In the genomic region with DNA sequence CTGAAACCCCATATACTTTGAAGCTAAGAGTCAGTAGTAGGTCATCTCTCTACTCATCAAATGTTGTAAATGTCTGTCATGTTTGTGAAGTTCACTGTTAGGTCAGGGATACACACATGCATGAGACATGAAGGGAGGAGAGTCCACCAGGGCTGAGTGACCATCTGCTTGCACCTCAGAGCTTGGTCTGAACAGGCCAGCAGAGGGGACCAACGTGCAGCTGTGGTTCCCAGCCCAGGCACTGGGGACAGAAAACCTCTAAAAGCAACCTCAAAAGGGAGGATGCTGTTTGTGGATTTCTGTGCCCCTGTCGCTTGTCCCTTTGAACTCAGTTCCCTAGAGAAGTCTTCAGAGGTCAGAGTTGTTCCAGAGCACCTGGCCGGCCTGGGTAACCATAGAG, we compare ENCODE assay signal across 10 mouse cellular contexts. TPM values are rescaled to one million over a fixed set of nuclear protein-coding genes. Genes with fewer than 3 reads are reported as not detected.
DNase-seq lines count a peak whose midpoint lies in the region; ATAC-seq and TF ChIP-seq lines count a peak whose summit lies in the region.
"Had no signal": no experiment of that assay in that cellular context is flagged by ENCODE, and none has a peak within 500 bp of the region (broad histone marks: within the 10 kb centered on the region; RNA-seq: fewer than 3 reads in every experiment).

No protein-coding gene starts in this region.

- H3K9ac ChIP-seq in kidney, embryonic 14.5 days (ENCODE audit: low read depth, low read length): no peak overlapping the region
- H3K9ac ChIP-seq in CH12.LX (ENCODE audit: insufficient read depth, low read depth): no peak overlapping the region
- H3K9ac ChIP-seq in forebrain, embryonic 12.5 days: peak overlapping the region; percentile 17; the same call in 1 of the 2 replicates
- H3K9ac ChIP-seq in liver, embryonic 14.5 days (replicated peaks): no peak overlapping the region

- peaks cover 8% of the 10 kb centered on the region; the same call in 1 of the 2 replicates for H3K4me1 ChIP-seq in kidney, embryonic 14.5 days (ENCODE audit: control insufficient read depth, insufficient read depth, low read length)
- H3K4me1 ChIP-seq in CH12.LX (ENCODE audit: control insufficient read depth in 1 of 2, insufficient read depth in 2 of 2): peaks cover 4 to 30% of the 10 kb centered on the region in 2 experiments; a peak in 3 of 4 replicates
- peaks cover 31% of the 10 kb centered on the region for H3K4me1 ChIP-seq in forebrain, embryonic 12.5 days
- H3K4me1 ChIP-seq in liver, embryonic 14.5 days (replicated peaks; ENCODE audit: control insufficient read depth in 2 of 2, insufficient read depth in 2 of 2, low read length in 1 of 2): peaks cover 4 to 10% of the 10 kb centered on the region in 2 experiments; a peak in 3 of 4 replicates

- peak in 1 of 2 experiments; percentile 35; a peak in 1 of 4 replicates for TF ChIP-seq CTCF in CH12.LX (conservative IDR thresholded peaks at IDR 0.05 in 1 of 2, IDR thresholded peaks at IDR 0.05 in 1 of 2; ENCODE audit: low read depth in 2 of 2, low read length in 2 of 2)
- TF ChIP-seq CTCF in liver, embryonic 14.5 days (IDR thresholded peaks at IDR 0.05; ENCODE audit: low read depth): peak; percentile 51; the same call in 1 of the 2 replicates

- peak; percentile 26 for TF ChIP-seq RAD21 in CH12.LX (IDR thresholded peaks at IDR 0.05; ENCODE audit: low read depth, low read length)

- no peak overlapping the region for H3K4me3 ChIP-seq in kidney, embryonic 14.5 days (ENCODE audit: low read length)
- H3K4me3 ChIP-seq in CH12.LX (replicated peaks in 1 of 3; ENCODE audit: low read depth in 2 of 3, low read length in 2 of 3, poor library complexity in 1 of 3): no peak overlapping the region
- H3K4me3 ChIP-seq in forebrain, embryonic 12.5 days (replicated peaks): no peak overlapping the region
- no peak overlapping the region for H3K4me3 ChIP-seq in liver, embryonic 14.5 days (ENCODE audit: insufficient read depth in 1 of 2, low read depth in 2 of 2, low read length in 2 of 2)

- in situ Hi-C loops in CH12.LX (cut with MboI; ENCODE audit: low pct_ligation_motif_present, low pct_unique_long_range_greater_than_20kb, low sequenced_read_pairs): loop anchor here (25.0 kb wide), 1 partner anchor 858 kb away; the partner anchor contains the start of genes Fbxo31 and Map1lc3b

- H3K27ac ChIP-seq in kidney, embryonic 14.5 days (ENCODE audit: low read depth, low read length): 0 out of 2 replicates have a peak overlapping the region, but pooled peaks have one; percentile 11
- H3K27ac ChIP-seq in CH12.LX (ENCODE audit: insufficient read depth, low read depth): no peak overlapping the region
- H3K27ac ChIP-seq in forebrain, embryonic 12.5 days: peak overlapping the region; percentile 99; the same call in 1 of the 2 replicates
- H3K27ac ChIP-seq in liver, embryonic 14.5 days: no peak overlapping the region

- TF ChIP-seq EP300 in CH12.LX (IDR thresholded peaks at IDR 0.05; ENCODE audit: low read length): no peak
- no peak for TF ChIP-seq EP300 in liver, embryonic 14.5 days (IDR thresholded peaks at IDR 0.05; ENCODE audit: low read depth)

- DNase-seq in kidney, postnatal 14 days: no peak
- DNase-seq in CH12.LX (ENCODE audit: extremely low read depth): no peak
- DNase-seq in liver, embryonic 14.5 days (ENCODE audit: low read depth in 3 of 3, low spot score in 3 of 3): no peak
- no peak for DNase-seq in urinary bladder, postnatal 36 days (ENCODE audit: low spot score in 2 of 2)
- no peak for DNase-seq in c-Kit-positive CD71-positive TER-119-positive erythroid progenitor cells, embryonic 14.5 days (ENCODE audit: low spot score)
- no peak for DNase-seq in frontal cortex, postnatal 36 days (ENCODE audit: low spot score in 2 of 2)

- TF ChIP-seq POLR2A in CH12.LX (IDR thresholded peaks at IDR 0.05; ENCODE audit: low read depth, low read length): no peak

- H3K9me3 ChIP-seq in kidney, embryonic 14.5 days (ENCODE audit: control insufficient read depth, low read length): no peaks in the 10 kb centered on the region
- no peaks in the 10 kb centered on the region for H3K9me3 ChIP-seq in CH12.LX (replicated peaks; ENCODE audit: low read length)
- H3K9me3 ChIP-seq in forebrain, embryonic 12.5 days: no peaks in the 10 kb centered on the region
- no peaks in the 10 kb centered on the region for H3K9me3 ChIP-seq in liver, embryonic 14.5 days (ENCODE audit: control insufficient read depth, low read length)

- no peak for ATAC-seq in kidney, embryonic 14.5 days (ENCODE audit: low FRiP score, low TSS enrichment)
- ATAC-seq in forebrain, embryonic 12.5 days (ENCODE audit: low FRiP score): no peak
- ATAC-seq in liver, embryonic 14.5 days (ENCODE audit: insufficient read depth): no peak

- 62% methylated on average over 3 of the region's 3 CpGs for WGBS in kidney, embryonic 14.5 days
- 80% methylated on average over 3 of the region's 3 CpGs for WGBS in forebrain, embryonic 12.5 days
- 53% methylated on average over 3 of the region's 3 CpGs for WGBS in liver, embryonic 14.5 days (ENCODE audit: insufficient replicate concordance)

- no peaks in the 10 kb centered on the region for H3K79me2 ChIP-seq in CH12.LX (replicated peaks; ENCODE audit: control insufficient read depth, extremely low read depth, insufficient read depth, poor library complexity, severe bottlenecking)

- H3K4me2 ChIP-seq in kidney, embryonic 14.5 days (replicated peaks; ENCODE audit: low read depth, low read length): no peak overlapping the region
- 0 out of 2 replicates have a peak overlapping the region, but pooled peaks have one; percentile 69 for H3K4me2 ChIP-seq in CH12.LX (ENCODE audit: insufficient read depth, low read depth, poor library complexity, severe bottlenecking)
- H3K4me2 ChIP-seq in forebrain, embryonic 12.5 days: peak overlapping the region; percentile 68
- peak overlapping the region; percentile 86 for H3K4me2 ChIP-seq in liver, embryonic 14.5 days (ENCODE audit: low read depth)

- dilution Hi-C loops in CH12.LX (cut with MboI; ENCODE audit: extremely low pct_ligation_motif_present, extremely low pct_unique_long_range_greater_than_20kb, low sequenced_read_pairs): no loop called here

- H3K27me3 ChIP-seq in kidney, embryonic 14.5 days (ENCODE audit: control insufficient read depth, insufficient read depth, low read length): no peaks in the 10 kb centered on the region
- H3K27me3 ChIP-seq in CH12.LX (replicated peaks): no peaks in the 10 kb centered on the region
- 0 out of 2 replicates have a peak, but pooled peaks cover 11% of the 10 kb centered on the region for H3K27me3 ChIP-seq in forebrain, embryonic 12.5 days
- no peaks in the 10 kb centered on the region for H3K27me3 ChIP-seq in liver, embryonic 14.5 days (ENCODE audit: control insufficient read depth, insufficient read depth, low read length)

- H3K36me3 ChIP-seq in kidney, embryonic 14.5 days (ENCODE audit: control insufficient read depth, insufficient read depth, low read length): no peaks in the 10 kb centered on the region
- peaks cover 0 to 14% of the 10 kb centered on the region in 2 experiments for H3K36me3 ChIP-seq in CH12.LX (replicated peaks in 1 of 2; ENCODE audit: control insufficient read depth in 1 of 2, insufficient read depth in 1 of 2, low read length in 1 of 2)
- no peaks in the 10 kb centered on the region for H3K36me3 ChIP-seq in forebrain, embryonic 12.5 days (replicated peaks)
- no peaks in the 10 kb centered on the region for H3K36me3 ChIP-seq in liver, embryonic 14.5 days (replicated peaks; ENCODE audit: control insufficient read depth, insufficient read depth, low read depth)

RNA-seq across cellular contexts. Expression of gene Mvd, which starts 2.0 kb away (rescaled TPM):
- 23.2 and 36.1 TPM in 2 replicates for polyA plus RNA-seq in kidney, embryonic 14.5 days (2014; fragmentation: Nextera tagmentation; extraction: Ambion mirVana)
- total RNA-seq in CH12.LX (2012; rRNA removed) (42.5 and 54.0 TPM in 2 replicates), CH12.LX (2014; rRNA removed) (56.2 and 80.3 TPM in 2 replicates)
- 47.3 and 50.3 TPM in 2 replicates for polyA plus RNA-seq in CH12.LX (2012; ENCODE audit: insufficient read length, low read depth)
- 39.3 and 42.6 TPM in 2 replicates for polyA plus RNA-seq in forebrain, embryonic 12.5 days (2016; fragmentation: Nextera tagmentation; extraction: Ambion mirVana)
- 21.6 and 23.3 TPM in 2 replicates for polyA plus RNA-seq in liver, embryonic 14.5 days (2012; rRNA removed)
- polyA plus RNA-seq in liver, embryonic 14.5 days (2014; fragmentation: Nextera tagmentation; extraction: Ambion mirVana): 15.3 and 17.2 TPM in 2 replicates

RNA-seq across cellular contexts. Expression of gene Cyba, which starts 12.5 kb away (rescaled TPM):
- 186 and 216 TPM in 2 replicates for polyA plus RNA-seq in kidney, embryonic 14.5 days (2014; fragmentation: Nextera tagmentation; extraction: Ambion mirVana)
- total RNA-seq in CH12.LX (2012; rRNA removed) (978 and 1,119 TPM in 2 replicates), CH12.LX (2014; rRNA removed) (450 and 466 TPM in 2 replicates)
- 848 and 1,050 TPM in 2 replicates for polyA plus RNA-seq in CH12.LX (2012; ENCODE audit: insufficient read length, low read depth)
- 37.8 and 42.6 TPM in 2 replicates for polyA plus RNA-seq in forebrain, embryonic 12.5 days (2016; fragmentation: Nextera tagmentation; extraction: Ambion mirVana)
- 71.3 and 74.6 TPM in 2 replicates for polyA plus RNA-seq in liver, embryonic 14.5 days (2012; rRNA removed)
- 129 and 146 TPM in 2 replicates for polyA plus RNA-seq in liver, embryonic 14.5 days (2014; fragmentation: Nextera tagmentation; extraction: Ambion mirVana)

RNA-seq across cellular contexts. Expression of gene Snai3, which starts 15.3 kb away (rescaled TPM):
- polyA plus RNA-seq in kidney, embryonic 14.5 days (2014; fragmentation: Nextera tagmentation; extraction: Ambion mirVana): 0.23 and 0.51 TPM in 2 replicates
- total RNA-seq in CH12.LX (2012; rRNA removed) (0.47 and 1.0 TPM in 2 replicates), CH12.LX (2014; rRNA removed) (0.28 and 0.44 TPM in 2 replicates)
- 0.19 and 0.49 TPM in 2 replicates for polyA plus RNA-seq in CH12.LX (2012; ENCODE audit: insufficient read length, low read depth)
- polyA plus RNA-seq in forebrain, embryonic 12.5 days (2016; fragmentation: Nextera tagmentation; extraction: Ambion mirVana): 0.15 TPM in 1 of 2 replicates, not detected in the other
- polyA plus RNA-seq in liver, embryonic 14.5 days (2012; rRNA removed): 0.16 and 0.23 TPM in 2 replicates
- 0.30 and 0.41 TPM in 2 replicates for polyA plus RNA-seq in liver, embryonic 14.5 days (2014; fragmentation: Nextera tagmentation; extraction: Ambion mirVana)

RNA-seq across cellular contexts. Expression of gene Il17c, which starts 23.4 kb away (rescaled TPM):
- polyA plus RNA-seq in kidney, embryonic 14.5 days (2014; fragmentation: Nextera tagmentation; extraction: Ambion mirVana): not detected in 2 replicates
- total RNA-seq in CH12.LX (2012; rRNA removed): 0.21 TPM in 1 of 2 replicates, not detected in the other
- total RNA-seq in CH12.LX (2014; rRNA removed): not detected in 2 replicates
- 0.33 TPM in 1 of 2 replicates, not detected in the other for polyA plus RNA-seq in CH12.LX (2012; ENCODE audit: insufficient read length, low read depth)
- not detected in 2 replicates for polyA plus RNA-seq in forebrain, embryonic 12.5 days (2016; fragmentation: Nextera tagmentation; extraction: Ambion mirVana)
- polyA plus RNA-seq in liver, embryonic 14.5 days (2012; rRNA removed): not detected in 2 replicates
- not detected in 2 replicates for polyA plus RNA-seq in liver, embryonic 14.5 days (2014; fragmentation: Nextera tagmentation; extraction: Ambion mirVana)
- total RNA-seq: gastrocnemius, adult 8-10 months; left cerebral cortex, postnatal 36 days had no signal

RNA-seq across cellular contexts. Expression of gene Rnf166, which starts 30.7 kb away (rescaled TPM):
- 33.5 and 35.3 TPM in 2 replicates for polyA plus RNA-seq in kidney, embryonic 14.5 days (2014; fragmentation: Nextera tagmentation; extraction: Ambion mirVana)
- 8.5 and 9.1 TPM in 2 replicates for total RNA-seq in CH12.LX (2012; rRNA removed)
- total RNA-seq in CH12.LX (2014; rRNA removed): 6.5 and 7.7 TPM in 2 replicates
- 12.9 and 13.0 TPM in 2 replicates for polyA plus RNA-seq in CH12.LX (2012; ENCODE audit: insufficient read length, low read depth)
- polyA plus RNA-seq in forebrain, embryonic 12.5 days (2016; fragmentation: Nextera tagmentation; extraction: Ambion mirVana): 35.1 and 35.4 TPM in 2 replicates
- 10.0 and 12.6 TPM in 2 replicates for polyA plus RNA-seq in liver, embryonic 14.5 days (2012; rRNA removed)
- polyA plus RNA-seq in liver, embryonic 14.5 days (2014; fragmentation: Nextera tagmentation; extraction: Ambion mirVana): 8.7 and 9.3 TPM in 2 replicates

Comparison
In these comparisons a context has a peak if more than half of its experiments do, and no peak if none do; other contexts are left out.
1. H3K27ac ChIP-seq: peak in kidney, embryonic 14.5 days (single experiment) and forebrain, embryonic 12.5 days (single experiment); none in CH12.LX (single experiment) and liver, embryonic 14.5 days (single experiment).